Mouse (Mus musculus) embryonic facial prominence, embryonic 14.5 days (tissue): ENCODE results near the gene Ebp. TPM values are rescaled to one million over a fixed set of nuclear protein-coding genes. Genes with fewer than 3 reads are reported as not detected.

ENCODE experiments used
- ATAC-seq: fragments of 200-750 bp; cut with Nextera tagmentation; 2 replicates; pipeline ENCODE4 v1.8.0; 2017; ENCODE audit warnings: low read depth, moderate number of reproducible peaks, moderate TSS enrichment
- DNase-seq: peaks from one replicate; pipeline ENCODE4 v3.0.0-alpha.2; 2015; ENCODE audit warnings: low spot score
- H3K27ac ChIP-seq: fragments of 300-500 bp; sonication (generic); replicated peaks from 2 replicates; pipeline ENCODE4 v1.5.1; 2014; ENCODE audit warnings: low read depth, mild to moderate bottlenecking, low read length, moderate library complexity
- H3K27me3 ChIP-seq: fragments of 300-500 bp; sonication (generic); replicated peaks from 2 replicates; pipeline ENCODE4 v1.6.1; 2014; ENCODE audit warnings: low read length; ENCODE audit not compliant: control insufficient read depth, insufficient read depth
- H3K36me3 ChIP-seq: fragments of 300-500 bp; sonication (generic); 2 replicates; pipeline ENCODE4 v1.6.1; 2014; ENCODE audit warnings: low read length, mixed read lengths; ENCODE audit not compliant: control insufficient read depth, insufficient read depth
- H3K4me1 ChIP-seq: fragments of 300-500 bp; sonication (generic); 2 replicates; pipeline ENCODE4 v1.6.1; 2014; ENCODE audit warnings: antibody characterized with exemption, low read length; ENCODE audit not compliant: control insufficient read depth, insufficient read depth
- H3K4me2 ChIP-seq: fragments of 300-500 bp; sonication (generic); 2 replicates; pipeline ENCODE4 v1.6.1; 2014; ENCODE audit warnings: low read depth, mild to moderate bottlenecking, low read length, moderate library complexity, mixed read lengths
- H3K4me3 ChIP-seq: fragments of 300-500 bp; sonication (generic); 2 replicates; pipeline ENCODE4 v1.5.1; 2014; ENCODE audit warnings: low read depth, mild to moderate bottlenecking, low read length
- H3K9ac ChIP-seq: fragments of 300-500 bp; sonication (generic); 2 replicates; pipeline ENCODE4 v1.6.1; 2014; ENCODE audit warnings: low read depth, mild to moderate bottlenecking, low read length, moderate library complexity, mixed read lengths
- H3K9me3 ChIP-seq: fragments of 300-500 bp; sonication (generic); 2 replicates; pipeline ENCODE4 v1.6.1; 2016; ENCODE audit warnings: low read length; ENCODE audit not compliant: control insufficient read depth
- WGBS: fragments of 180-500 bp; shearing (Covaris S2); extraction: QIAGEN DNeasy Blood & Tissue Kit; methylation state at CpG from one replicate; pipeline ENCODE4 v1.1.7; 2014; 5-methylcytosine and 5-hydroxymethylcytosine counted together
- polyA plus RNA-seq: library from polyadenylated mRNA; unstranded; fragments of >200 nt; fragmentation: Nextera tagmentation; extraction: Ambion mirVana; gene quantifications from 2 replicates; pipeline ENCODE4 v1.2.1, GENCODE M21; 2014

Gene Ebp
- polyA plus RNA-seq, 1 experiment from 2014 or later, result 31.4 TPM

- Histone ChIP-seq H3K27ac (no peak overlapping the region), H3K27me3 (no peaks in the 10 kb centered on the region), H3K4me1 (peaks cover 5% of the 10 kb centered on the region; the same call in 1 of the 2 replicates), H3K9ac (no peak overlapping the region), H3K36me3 (peaks cover 42% of the 10 kb centered on the region), H3K4me2 (no peak overlapping the region), H3K4me3 (no peak overlapping the region), H3K9me3 (no peaks in the 10 kb centered on the region)
- 78% methylated on average over 3 of the region's 3 CpGs for WGBS
- ATAC-seq, result no peak
- DNase-seq, result no peak
Observed at GRCm38 (mm10) chrX:8141058-8141457, 52.3 kb downstream of the Ebp start.

- Histone ChIP-seq H3K4me1 (peaks cover 5% of the 10 kb centered on the region; the same call in 1 of the 2 replicates), H3K4me2 (no peak overlapping the region), H3K36me3 (peaks cover 42% of the 10 kb centered on the region), H3K27me3 (no peaks in the 10 kb centered on the region), H3K27ac (no peak overlapping the region), H3K9ac (no peak overlapping the region), H3K9me3 (no peaks in the 10 kb centered on the region), H3K4me3 (no peak overlapping the region)
- WGBS, result 86% methylated on average over 2 of the region's 2 CpGs
- DNase-seq (no peak), ATAC-seq (no peak)
Observed at GRCm38 (mm10) chrX:8140446-8140845, 52.9 kb downstream of the Ebp start.

- Histone ChIP-seq H3K4me3 (no peak overlapping the region), H3K9ac (no peak overlapping the region), H3K4me2 (no peak overlapping the region), H3K9me3 (no peaks in the 10 kb centered on the region), H3K27ac (no peak overlapping the region), H3K27me3 (no peaks in the 10 kb centered on the region), H3K4me1 (peaks cover 5% of the 10 kb centered on the region; the same call in 1 of the 2 replicates), H3K36me3 (peaks cover 39% of the 10 kb centered on the region)
- ATAC-seq (no peak), DNase-seq (no peak)
- WGBS, result 30% methylated on average over 1 of the region's 1 CpGs
Observed at GRCm38 (mm10) chrX:8139480-8139879, 53.8 kb downstream of the Ebp start.

GRCm38 (mm10) chrX:8135886-8136285, 57.4 kb downstream of the Ebp start:
- peak; percentile 4 for DNase-seq
- 51% methylated on average over 2 of the region's 2 CpGs for WGBS

More at GRCm38 (mm10) chrX:8135886-8136285, 57.4 kb downstream of the Ebp start:
- no peak overlapping the region for H3K4me2 ChIP-seq
- H3K4me3 ChIP-seq, result no peak overlapping the region
- H3K9me3 ChIP-seq, result no peaks in the 10 kb centered on the region
- no peak for ATAC-seq
- no peaks in the 10 kb centered on the region for H3K4me1 ChIP-seq
- H3K36me3 ChIP-seq, result peaks cover 13% of the 10 kb centered on the region
- H3K9ac ChIP-seq, result no peak overlapping the region
- H3K27me3 ChIP-seq, result no peaks in the 10 kb centered on the region
- no peak overlapping the region for H3K27ac ChIP-seq

Other genes with a start within 250 kb of the Ebp start
- 24.0 and 27.7 TPM in 2 replicates for gene Hdac6, start 245.6 kb downstream of the Ebp start, polyA plus RNA-seq
- gene Gata1, start 215.4 kb downstream of the Ebp start, polyA plus RNA-seq, result 0.86 and 1.4 TPM in 2 replicates
- not detected in 2 replicates for gene Glod5, start 175.0 kb downstream of the Ebp start, polyA plus RNA-seq
- gene Suv39h1, start 118.8 kb downstream of the Ebp start, polyA plus RNA-seq, result 42.5 and 47.6 TPM in 2 replicates
- 0.97 and 1.0 TPM in 2 replicates for gene Was, start 103.0 kb downstream of the Ebp start, polyA plus RNA-seq
- 19.3 and 21.8 TPM in 2 replicates for gene Wdr13, start 60.6 kb downstream of the Ebp start, polyA plus RNA-seq
- gene Rbm3, start 47.6 kb downstream of the Ebp start, polyA plus RNA-seq, result 420 and 489 TPM in 2 replicates
- gene Tbc1d25, start 17.3 kb downstream of the Ebp start, polyA plus RNA-seq, result 13.0 and 13.3 TPM in 2 replicates
- 9.0 and 10.9 TPM in 2 replicates for gene Porcn, start 13.0 kb upstream of the Ebp start, polyA plus RNA-seq
- gene Ftsj1, start 58.9 kb upstream of the Ebp start, polyA plus RNA-seq, result 40.5 and 42.8 TPM in 2 replicates
- gene Slc38a5, start 77.6 kb upstream of the Ebp start, polyA plus RNA-seq, result 0.56 and 0.89 TPM in 2 replicates
- not detected in 2 replicates for gene Ssxb10, start 133.9 kb upstream of the Ebp start, polyA plus RNA-seq
- gene Ssxb9, start 173.5 kb upstream of the Ebp start, polyA plus RNA-seq, result not detected in 2 replicates
- gene Ssxb1, start 219.8 kb upstream of the Ebp start, polyA plus RNA-seq, result not detected in 2 replicates